16 mouse cellular contexts compared by ENCODE assay signal in genomic region chr11:45592890-45593642, GRCm38 (mm10).
A peak's percentile ranks its signal among the peaks of the same experiment; 100 is the strongest.
DNase-seq lines count a peak whose midpoint lies in the region; ATAC-seq and TF ChIP-seq lines count a peak whose summit lies in the region.
"Had no signal": no experiment of that assay in that cellular context is flagged by ENCODE, and none has a peak within 500 bp of the region (broad histone marks: within the 10 kb centered on the region; RNA-seq: fewer than 3 reads in every experiment).

No protein-coding gene starts in this region.

- peak overlapping the region; percentile 58 for H3K27ac ChIP-seq in hindbrain, embryonic 13.5 days
- H3K27ac ChIP-seq in hindbrain, embryonic 11.5 days (ENCODE audit: low read depth, low read length): no peak overlapping the region
- H3K27ac ChIP-seq in hindbrain, embryonic 15.5 days (replicated peaks): 0 out of 2 replicates have a peak overlapping the region, but pooled peaks have one; percentile 4
- H3K27ac ChIP-seq: embryonic facial prominence, embryonic 15.5 days; lung, embryonic 15.5 days had no signal

- H3K4me3 ChIP-seq in hindbrain, embryonic 13.5 days: no peak overlapping the region
- H3K4me3 ChIP-seq in hindbrain, embryonic 11.5 days (ENCODE audit: low read depth, low read length): no peak overlapping the region
- no peak overlapping the region for H3K4me3 ChIP-seq in hindbrain, embryonic 15.5 days
- no peak overlapping the region for H3K4me3 ChIP-seq in myocyte
- H3K4me3 ChIP-seq: embryonic facial prominence, embryonic 15.5 days; lung, embryonic 15.5 days; megakaryocyte, embryonic 14.5 days had no signal

- H3K4me2 ChIP-seq in hindbrain, embryonic 13.5 days: no peak overlapping the region
- no peak overlapping the region for H3K4me2 ChIP-seq in hindbrain, embryonic 11.5 days (replicated peaks; ENCODE audit: low read depth, low read length)
- H3K4me2 ChIP-seq in hindbrain, embryonic 15.5 days: no peak overlapping the region
- peak overlapping the region; percentile 30 for H3K4me2 ChIP-seq in myocyte (ENCODE audit: low read depth)
- H3K4me2 ChIP-seq: embryonic facial prominence, embryonic 15.5 days; heart, embryonic 11.5 days; liver, embryonic 11.5 days; lung, embryonic 15.5 days had no signal

- H3K4me1 ChIP-seq in hindbrain, embryonic 13.5 days (replicated peaks): peaks cover 20% of the 10 kb centered on the region
- H3K4me1 ChIP-seq in hindbrain, embryonic 11.5 days (replicated peaks; ENCODE audit: control insufficient read depth, insufficient read depth, low read length): no peaks in the 10 kb centered on the region
- peaks cover 4% of the 10 kb centered on the region for H3K4me1 ChIP-seq in hindbrain, embryonic 15.5 days (replicated peaks)
- H3K4me1 ChIP-seq: lung, embryonic 15.5 days; megakaryocyte, embryonic 14.5 days had no signal

- H3K9ac ChIP-seq in hindbrain, embryonic 13.5 days: no peak overlapping the region; the same call in 1 of the 2 replicates
- no peak overlapping the region for H3K9ac ChIP-seq in hindbrain, embryonic 11.5 days (ENCODE audit: low read depth, low read length)
- no peak overlapping the region for H3K9ac ChIP-seq in hindbrain, embryonic 15.5 days
- H3K9ac ChIP-seq: embryonic facial prominence, embryonic 15.5 days; lung, embryonic 15.5 days had no signal

- H3K9me3 ChIP-seq in hindbrain, embryonic 13.5 days: no peaks in the 10 kb centered on the region
- H3K9me3 ChIP-seq in hindbrain, embryonic 11.5 days (ENCODE audit: control insufficient read depth, low read length): no peaks in the 10 kb centered on the region
- H3K9me3 ChIP-seq in hindbrain, embryonic 15.5 days: no peaks in the 10 kb centered on the region
- H3K9me3 ChIP-seq: embryonic facial prominence, embryonic 15.5 days; lung, embryonic 15.5 days; megakaryocyte, embryonic 14.5 days had no signal

- no peak for TF ChIP-seq POLR2A in myocyte (IDR thresholded peaks at IDR 0.05; ENCODE audit: insufficient read length, low read depth)

- no peaks in the 10 kb centered on the region for H3K27me3 ChIP-seq in hindbrain, embryonic 13.5 days
- no peaks in the 10 kb centered on the region for H3K27me3 ChIP-seq in hindbrain, embryonic 11.5 days (ENCODE audit: control insufficient read depth, insufficient read depth, low read length)
- H3K27me3 ChIP-seq in hindbrain, embryonic 15.5 days: no peaks in the 10 kb centered on the region
- H3K27me3 ChIP-seq in myocyte (ENCODE audit: control insufficient read depth, insufficient read depth, insufficient read length): no peaks in the 10 kb centered on the region
- H3K27me3 ChIP-seq: embryonic facial prominence, embryonic 15.5 days; lung, embryonic 15.5 days; megakaryocyte, embryonic 14.5 days had no signal

- H3K79me2 ChIP-seq in myocyte (ENCODE audit: control insufficient read depth, insufficient read depth): no peaks in the 10 kb centered on the region

- 54% methylated on average over 11 of the region's 11 CpGs for WGBS in hindbrain, embryonic 13.5 days
- WGBS in hindbrain, embryonic 11.5 days: 62% methylated on average over 11 of the region's 11 CpGs
- 45% methylated on average over 11 of the region's 11 CpGs for WGBS in hindbrain, embryonic 15.5 days

- DNase-seq in hindbrain, embryonic 11.5 days (ENCODE audit: low spot score): no peak
- peak; percentile 14 for DNase-seq in embryo, embryonic 10.5 days (ENCODE audit: low spot score)
- no peak for DNase-seq in lung, postnatal 25 days (ENCODE audit: low spot score)
- DNase-seq: cerebellum, adult 8-10 months; gastrocnemius, postnatal 25 days; heart, postnatal 36 days; kidney, adult 2 months had no signal

- H3K36me3 ChIP-seq in hindbrain, embryonic 13.5 days: no peaks in the 10 kb centered on the region
- H3K36me3 ChIP-seq in hindbrain, embryonic 11.5 days (ENCODE audit: control insufficient read depth, insufficient read depth, low read length): no peaks in the 10 kb centered on the region
- H3K36me3 ChIP-seq in hindbrain, embryonic 15.5 days: no peaks in the 10 kb centered on the region
- H3K36me3 ChIP-seq in myocyte (ENCODE audit: control insufficient read depth, insufficient read depth): no peaks in the 10 kb centered on the region
- H3K36me3 ChIP-seq: embryonic facial prominence, embryonic 15.5 days; lung, embryonic 15.5 days had no signal

- no peak for ATAC-seq in hindbrain, embryonic 13.5 days (ENCODE audit: low FRiP score)
- no peak for ATAC-seq in hindbrain, embryonic 11.5 days (ENCODE audit: low FRiP score)
- ATAC-seq in hindbrain, embryonic 15.5 days (ENCODE audit: low FRiP score, low read depth): no peak
- ATAC-seq in activated CD4-positive, CD25-positive, alpha-beta regulatory T cell, adult 4 months: no peak

- no peak overlapping the region for H3ac ChIP-seq in myocyte (ENCODE audit: control insufficient read depth, insufficient read length)

TF ChIP-seq in myocyte, 11 proteins besides CTCF, POLR2A, EP300 and RAD21:
- TF ChIP-seq USF1 (IDR thresholded peaks at IDR 0.05; ENCODE audit: low read depth): no peak
- no peak for TF ChIP-seq SRF (IDR thresholded peaks at IDR 0.05; ENCODE audit: control insufficient read depth, insufficient read length, low read depth)
- no peak for TF ChIP-seq REST (IDR thresholded peaks at IDR 0.05; ENCODE audit: insufficient read depth, insufficient read length)
- TF ChIP-seq MYOD1 (IDR thresholded peaks at IDR 0.05; ENCODE audit: control insufficient read depth in 1 of 3, insufficient read length in 2 of 3, low read depth in 2 of 3): peak in 2 of 3 experiments; percentile 86 to 92
- peak; percentile 20 for TF ChIP-seq TCF12 (IDR thresholded peaks at IDR 0.05; ENCODE audit: insufficient read depth, poor library complexity, severe bottlenecking)
- TF ChIP-seq CEBPB (IDR thresholded peaks at IDR 0.05; ENCODE audit: insufficient read depth, poor library complexity, severe bottlenecking): no peak
- TF ChIP-seq POLR2AphosphoS2 (IDR thresholded peaks at IDR 0.05; ENCODE audit: insufficient read length, low read depth): no peak
- TF ChIP-seq TCF3 (IDR thresholded peaks at IDR 0.05; ENCODE audit: insufficient read length, low read depth): no peak
- TF ChIP-seq MYOG (IDR thresholded peaks at IDR 0.05; ENCODE audit: control insufficient read depth in 1 of 3, insufficient read depth in 1 of 3, insufficient read length in 2 of 3, low read depth in 2 of 3): peak in 2 of 3 experiments; percentile 77 to 90
- TF ChIP-seq MAX (IDR thresholded peaks at IDR 0.05; ENCODE audit: low read depth): no peak
- TF ChIP-seq E2F4 (IDR thresholded peaks at IDR 0.05; ENCODE audit: insufficient read depth): no peak
